Mouse (Mus musculus) G1E-ER4 (cell line): Measurements from ENCODE around the gene Map7. TPM values are rescaled to one million over a fixed set of nuclear protein-coding genes. Genes with fewer than 3 reads are reported as not detected.
A peak's percentile ranks its signal among the peaks of the same experiment; 100 is the strongest.

Experiments used
- GATA1 ChIP-seq: IDR thresholded peaks from one replicate; pipeline ENCODE4 v1.8.0; 2012; ENCODE audit warnings: low read length, inconsistent platforms
- polyA plus RNA-seq: library from polyadenylated mRNA; stranded (reverse); fragments of >175 nt; gene quantifications from 2 replicates; pipeline ENCODE4 v1.2.3, GENCODE M21; 2012

Gene Map7
- polyA plus RNA-seq = 0.76 and 0.87 TPM in 2 replicates

- TF ChIP-seq GATA1 = no peak
Measured at GRCm38 (mm10) chr10:20148130-20148772, at the start of gene Map7. Gene Map7 (plus strand): TSS chr10:20148471.

GRCm38 (mm10) chr10:20101456-20101855, 46.8 kb upstream of the Map7 start:
- no peak for TF ChIP-seq GATA1

GRCm38 (mm10) chr10:20104271-20104931, 43.9 kb upstream of the Map7 start:
- TF ChIP-seq GATA1 = no peak

GRCm38 (mm10) chr10:20105575-20105974, 42.7 kb upstream of the Map7 start:
- no peak for TF ChIP-seq GATA1

GRCm38 (mm10) chr10:20107031-20107430, 41.2 kb upstream of the Map7 start:
- TF ChIP-seq GATA1 = no peak

GRCm38 (mm10) chr10:20111508-20111907, 36.8 kb upstream of the Map7 start:
- TF ChIP-seq GATA1 = peak; percentile 62

GRCm38 (mm10) chr10:20112026-20112973, 36.0 kb upstream of the Map7 start:
- no peak for TF ChIP-seq GATA1

GRCm38 (mm10) chr10:20119504-20120425, 28.5 kb upstream of the Map7 start:
- TF ChIP-seq GATA1 = no peak

GRCm38 (mm10) chr10:20121981-20122380, 26.3 kb upstream of the Map7 start:
- TF ChIP-seq GATA1 = no peak

- no peak for TF ChIP-seq GATA1
Measured at GRCm38 (mm10) chr10:20123401-20123800, 24.9 kb upstream of the Map7 start.

- TF ChIP-seq GATA1 = no peak
Measured at GRCm38 (mm10) chr10:20124576-20124975, 23.7 kb upstream of the Map7 start.

GRCm38 (mm10) chr10:20125226-20125625, 23.0 kb upstream of the Map7 start:
- TF ChIP-seq GATA1 = no peak

- no peak for TF ChIP-seq GATA1
Measured at GRCm38 (mm10) chr10:20132933-20133652, 15.2 kb upstream of the Map7 start.

- no peak for TF ChIP-seq GATA1
Measured at GRCm38 (mm10) chr10:20135350-20136058, 12.8 kb upstream of the Map7 start.

GRCm38 (mm10) chr10:20136505-20136904, 11.8 kb upstream of the Map7 start:
- no peak for TF ChIP-seq GATA1
